Mouse (Mus musculus) megakaryocyte, embryonic 14.5 days (primary cell): ENCODE data around the gene 1810010H24Rik. TPM values are rescaled to one million over a fixed set of nuclear protein-coding genes. Genes with fewer than 3 reads are reported as not detected.

ENCODE experiments used
- H3K27me3 ChIP-seq: replicated peaks from 2 replicates; pipeline ENCODE3; 2012; ENCODE audit warnings: inconsistent platforms
- H3K36me3 ChIP-seq: replicated peaks from 2 replicates; pipeline ENCODE3; 2012; ENCODE audit warnings: low read length, inconsistent platforms, mixed read lengths
- H3K4me1 ChIP-seq: 2 replicates; pipeline ENCODE4 v1.6.1; 2012; ENCODE audit warnings: inconsistent platforms
- H3K4me3 ChIP-seq: replicated peaks from 2 replicates; pipeline ENCODE3; 2012; ENCODE audit warnings: moderate library complexity, mild to moderate bottlenecking, inconsistent platforms
- H3K9me3 ChIP-seq: 2 replicates; pipeline ENCODE4 v1.6.1; 2012; ENCODE audit warnings: inconsistent platforms
- FLI1 ChIP-seq: IDR thresholded peaks from 2 replicates; pipeline ENCODE4 v1.6.1; 2012; ENCODE audit warnings: low read length, inconsistent platforms, mixed read lengths
- GATA1 ChIP-seq: IDR thresholded peaks from 3 replicates; pipeline ENCODE4 v1.6.1; 2012; ENCODE audit warnings: mixed read lengths, low read length, inconsistent platforms, borderline replicate concordance
- polyA plus RNA-seq: library from polyadenylated mRNA; stranded (reverse); fragments of >175 nt; gene quantifications from 2 replicates; pipeline ENCODE4 v1.2.3, GENCODE M21; 2012; ENCODE audit warnings: low replicate concordance; ENCODE audit not compliant: insufficient read depth

The 1810010H24Rik gene
- polyA plus RNA-seq, 1 experiment: 1.7 TPM

- Histone ChIP-seq H3K9me3 (no peaks in the 10 kb centered on the region), H3K27me3 (peaks cover 24% of the 10 kb centered on the region), H3K4me3 (no peak overlapping the region), H3K36me3 (no peaks in the 10 kb centered on the region), H3K4me1 (peaks cover 42% of the 10 kb centered on the region)
- no peak for TF ChIP-seq GATA1
- no peak for TF ChIP-seq FLI1
These were observed 1.1 kb upstream of the 1810010H24Rik start for GRCm38 (mm10) chr11:107024406-107024805.

- H3K36me3 ChIP-seq: no peaks in the 10 kb centered on the region
- peaks cover 26% of the 10 kb centered on the region for H3K27me3 ChIP-seq
- no peaks in the 10 kb centered on the region for H3K9me3 ChIP-seq
- TF ChIP-seq FLI1 (no peak), GATA1 (no peak)
- H3K4me3 ChIP-seq: peak overlapping the region; percentile 97
- peaks cover 46% of the 10 kb centered on the region for H3K4me1 ChIP-seq
These were observed 1.3 kb downstream of the 1810010H24Rik start for GRCm38 (mm10) chr11:107026554-107027430.

DNA sequence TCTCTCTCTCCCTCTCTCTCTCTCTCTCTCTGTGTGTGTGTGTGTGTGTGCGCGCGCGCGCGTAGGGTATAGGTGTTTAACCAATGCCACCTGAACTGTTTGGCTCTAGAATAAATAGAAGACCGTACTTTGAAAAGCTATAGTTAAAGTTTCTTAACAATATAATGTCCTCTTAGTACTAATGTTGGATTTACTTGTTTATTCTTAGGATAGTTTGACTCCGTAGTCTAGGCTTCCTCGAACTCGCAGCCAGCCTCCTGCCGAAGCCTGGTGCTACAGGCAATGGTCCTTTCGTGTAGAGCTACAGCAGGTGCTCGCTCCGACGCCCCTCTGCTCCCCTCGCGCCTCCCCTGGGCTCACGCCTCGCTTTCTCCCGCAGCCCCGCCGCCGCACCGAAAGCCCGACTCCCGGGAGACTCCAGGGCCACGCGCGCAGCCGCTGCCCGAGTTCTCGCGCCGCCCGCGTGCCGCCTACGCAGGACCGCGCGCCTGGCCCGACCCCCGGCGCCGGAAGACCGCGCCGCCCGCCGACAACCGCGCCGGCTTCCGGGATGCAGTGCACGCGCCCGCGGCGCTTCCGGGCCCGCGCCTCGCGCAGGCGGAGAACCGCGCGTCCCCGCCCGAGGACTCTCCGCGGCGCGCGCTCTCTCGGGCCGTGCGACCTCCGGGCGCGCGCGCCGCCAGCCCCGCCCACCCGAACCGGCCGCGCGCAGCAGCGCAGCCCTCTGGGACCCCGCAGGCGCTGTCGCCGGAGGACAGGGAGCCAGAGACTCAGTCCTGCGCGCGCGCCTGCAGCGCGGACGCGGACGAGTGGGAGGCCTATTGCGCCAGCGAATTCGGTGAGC is 2.2 kb downstream of the 1810010H24Rik start:
- peaks cover 22% of the 10 kb centered on the region for H3K27me3 ChIP-seq
- H3K4me1 ChIP-seq: peaks cover 46% of the 10 kb centered on the region
- H3K9me3 ChIP-seq: no peaks in the 10 kb centered on the region
- peak overlapping the region; percentile 97 for H3K4me3 ChIP-seq
- H3K36me3 ChIP-seq: no peaks in the 10 kb centered on the region
- TF ChIP-seq FLI1: no peak; the same call in 1 of the 2 replicates
- TF ChIP-seq GATA1: no peak

DNA sequence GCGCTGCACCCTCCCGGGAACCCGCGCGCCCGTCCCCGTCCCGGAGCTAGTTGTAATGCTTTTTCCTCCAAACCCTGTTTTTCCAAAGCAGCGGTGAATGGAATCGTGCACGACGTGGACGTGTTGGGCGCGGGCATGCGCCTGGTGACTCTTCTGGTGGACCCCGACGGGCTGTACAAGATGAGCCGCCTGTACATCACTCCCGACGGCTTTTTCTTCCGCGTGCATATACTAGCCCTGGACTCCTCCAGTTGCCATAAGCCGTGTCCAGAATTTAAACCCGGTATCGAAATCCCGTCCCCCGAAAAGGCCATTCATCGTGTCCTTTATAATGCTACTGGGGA is 2.8 kb downstream of the 1810010H24Rik start:
- TF ChIP-seq FLI1 (no peak), GATA1 (no peak)
- Histone ChIP-seq H3K9me3 (no peaks in the 10 kb centered on the region), H3K4me1 (peaks cover 46% of the 10 kb centered on the region), H3K27me3 (peaks cover 18% of the 10 kb centered on the region), H3K36me3 (peaks cover 2% of the 10 kb centered on the region), H3K4me3 (peak overlapping the region; percentile 97)

DNA sequence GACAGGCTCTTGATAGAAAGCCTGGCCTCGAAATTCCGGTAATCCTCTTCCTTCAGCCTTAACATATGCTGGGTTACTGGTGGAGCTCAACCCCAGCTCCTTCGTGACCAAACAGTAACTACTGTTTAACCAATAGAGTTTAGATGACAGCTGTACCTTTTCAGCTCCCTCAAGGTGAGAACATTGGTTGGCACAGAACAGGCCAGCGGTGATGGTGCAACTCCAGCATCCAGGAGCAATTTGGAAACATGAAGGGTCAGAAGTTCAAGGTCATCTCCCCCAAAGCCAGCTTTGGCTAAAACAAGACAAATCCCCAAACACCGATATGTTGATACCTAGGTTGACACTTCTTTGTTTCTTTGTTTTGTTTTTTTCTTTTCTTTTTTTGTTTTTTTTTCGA is 3.3 kb downstream of the 1810010H24Rik start:
- peak overlapping the region; percentile 97 for H3K4me3 ChIP-seq
- peaks cover 46% of the 10 kb centered on the region for H3K4me1 ChIP-seq
- peaks cover 18% of the 10 kb centered on the region for H3K27me3 ChIP-seq
- no peaks in the 10 kb centered on the region for H3K9me3 ChIP-seq
- no peak for TF ChIP-seq GATA1
- TF ChIP-seq FLI1: no peak
- H3K36me3 ChIP-seq: peaks cover 2% of the 10 kb centered on the region

DNA sequence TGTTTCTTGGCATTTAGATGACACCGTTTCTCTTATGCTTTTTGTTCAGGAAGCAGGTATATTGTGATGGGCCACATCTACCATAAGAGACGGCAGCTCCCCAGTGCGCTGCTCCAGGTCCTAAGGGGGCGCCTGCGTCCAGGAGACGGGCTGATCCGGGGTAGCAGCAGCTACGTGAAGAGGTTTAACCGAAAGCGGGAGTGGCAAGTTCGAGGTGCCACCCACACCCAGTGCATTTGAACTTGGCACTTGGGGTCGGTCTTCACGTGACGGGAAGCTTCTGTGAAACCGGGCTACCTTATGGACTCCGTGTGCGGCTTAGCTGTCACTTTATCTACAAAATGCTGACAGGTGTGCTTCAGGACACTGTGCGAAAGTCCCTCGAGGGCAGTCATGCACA is 4.1 kb downstream of the 1810010H24Rik start:
- TF ChIP-seq GATA1 (no peak), FLI1 (no peak)
- Histone ChIP-seq H3K9me3 (no peaks in the 10 kb centered on the region), H3K4me3 (no peak overlapping the region), H3K27me3 (peaks cover 14% of the 10 kb centered on the region), H3K4me1 (peaks cover 40% of the 10 kb centered on the region), H3K36me3 (peaks cover 7% of the 10 kb centered on the region)

- H3K4me3 ChIP-seq: peak overlapping the region; percentile 26
- peaks cover 27% of the 10 kb centered on the region for H3K36me3 ChIP-seq
- TF ChIP-seq GATA1 (no peak), FLI1 (no peak)
- H3K4me1 ChIP-seq: peaks cover 19% of the 10 kb centered on the region
- peaks cover 2% of the 10 kb centered on the region for H3K27me3 ChIP-seq
- no peaks in the 10 kb centered on the region for H3K9me3 ChIP-seq
These were observed 6.2 kb downstream of the 1810010H24Rik start for GRCm38 (mm10) chr11:107031635-107032034.

GRCm38 (mm10) chr11:107034085-107034810 is 8.8 kb downstream of the 1810010H24Rik start:
- H3K4me1 ChIP-seq: peaks cover 3% of the 10 kb centered on the region; the same call in 1 of the 2 replicates
- no peak for TF ChIP-seq GATA1
- TF ChIP-seq FLI1: no peak
- peaks cover 52% of the 10 kb centered on the region for H3K36me3 ChIP-seq
- H3K4me3 ChIP-seq: no peak overlapping the region
- H3K27me3 ChIP-seq: peaks cover 2% of the 10 kb centered on the region
- no peaks in the 10 kb centered on the region for H3K9me3 ChIP-seq

DNA sequence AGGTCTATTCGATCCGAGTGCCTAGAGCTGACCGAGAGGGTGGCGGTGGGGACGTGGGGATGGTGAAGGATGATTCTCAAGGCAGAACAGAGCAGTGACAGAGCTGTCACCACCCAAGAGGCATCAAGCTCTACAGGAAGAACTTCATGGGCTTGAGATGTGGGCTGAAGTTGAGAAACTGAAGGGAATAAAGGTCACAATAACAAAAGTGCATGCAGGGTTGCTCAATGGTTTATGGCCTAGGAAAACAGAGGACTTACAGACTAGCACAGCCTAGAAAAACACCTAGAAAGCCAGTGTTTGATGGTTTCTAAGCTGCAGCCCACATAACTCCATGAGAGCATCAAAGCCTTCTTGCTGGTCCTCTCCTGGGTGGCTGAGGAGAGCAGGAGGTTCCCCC is 13.9 kb downstream of the 1810010H24Rik start:
- no peaks in the 10 kb centered on the region for H3K9me3 ChIP-seq
- peaks cover 12% of the 10 kb centered on the region for H3K4me1 ChIP-seq
- H3K4me3 ChIP-seq: no peak overlapping the region
- H3K36me3 ChIP-seq: peaks cover 97% of the 10 kb centered on the region
- H3K27me3 ChIP-seq: no peaks in the 10 kb centered on the region
- TF ChIP-seq GATA1 (no peak), FLI1 (no peak)
